Mouse (Mus musculus) CH12.LX (cell line): Measurements from ENCODE around the gene C1ql2. TPM values are rescaled to one million over a fixed set of nuclear protein-coding genes. Genes with fewer than 3 reads are reported as not detected.

Source experiments
- DNase-seq: peaks from one replicate; pipeline ENCODE4 v3.0.0-alpha.2; 2013; ENCODE audit errors: extremely low read depth
- H3K27ac ChIP-seq: 2 replicates; pipeline ENCODE4 v1.5.1; 2012; ENCODE audit warnings: low read depth, mild to moderate bottlenecking, control low read depth, moderate library complexity; ENCODE audit not compliant: insufficient read depth
- H3K27me3 ChIP-seq: replicated peaks from 2 replicates; pipeline ENCODE3; 2012; ENCODE audit warnings: inconsistent platforms
- H3K36me3 ChIP-seq, 2 experiments: replicated peaks in 1 of 2; 2 replicates each; pipeline versions ENCODE3 to v1.6.1; 2012; ENCODE audit warnings: inconsistent platforms in 1 of 2, low read length in 1 of 2, mild to moderate bottlenecking in 1 of 2, mixed read lengths in 1 of 2, moderate library complexity in 1 of 2; ENCODE audit not compliant: control insufficient read depth in 1 of 2, insufficient read depth in 1 of 2
- H3K4me1 ChIP-seq, 2 experiments: 2 replicates each; pipeline ENCODE4 v1.6.1; 2012; ENCODE audit warnings: inconsistent platforms in 1 of 2, moderate library complexity in 1 of 2; ENCODE audit not compliant: insufficient read depth in 2 of 2, control insufficient read depth in 1 of 2
- H3K4me2 ChIP-seq: 2 replicates; pipeline ENCODE4 v1.6.1; 2012; ENCODE audit warnings: low read depth, mild to moderate bottlenecking, control low read depth; ENCODE audit not compliant: poor library complexity, insufficient read depth, severe bottlenecking
- H3K4me3 ChIP-seq, 3 experiments: fragments of 150-350 bp in 1 of 3; sonication (generic) in 1 of 3; replicated peaks in 1 of 3; 2 replicates each; pipeline versions ENCODE3 to v1.5.1; 2011 to 2012; ENCODE audit warnings: low read depth in 2 of 3, low read length in 2 of 3, mild to moderate bottlenecking in 2 of 3, moderate library complexity in 2 of 3, control low read depth in 1 of 3, improper control_type of control experiment in 1 of 3, inconsistent platforms in 1 of 3, mixed read lengths in 1 of 3; ENCODE audit not compliant: poor library complexity in 1 of 3
- H3K79me2 ChIP-seq: replicated peaks from 2 replicates; pipeline ENCODE4 v1.6.1; 2012; ENCODE audit warnings: mild to moderate bottlenecking, moderate library complexity; ENCODE audit not compliant: control insufficient read depth, poor library complexity, insufficient read depth, severe bottlenecking; ENCODE audit errors: extremely low read depth
- H3K9ac ChIP-seq: 2 replicates; pipeline ENCODE4 v1.6.1; 2012; ENCODE audit warnings: low read depth, mild to moderate bottlenecking, control low read depth, moderate library complexity; ENCODE audit not compliant: insufficient read depth
- H3K9me3 ChIP-seq: replicated peaks from 2 replicates; pipeline ENCODE3; 2012; ENCODE audit warnings: low read length, inconsistent platforms, mixed read lengths
- BHLHE40 ChIP-seq: IDR thresholded peaks from 2 replicates; pipeline ENCODE4 v1.6.1; 2011; ENCODE audit warnings: mild to moderate bottlenecking, low read depth, low read length, improper control_type of control experiment
- CTCF ChIP-seq, 2 experiments: IDR thresholded peaks in 1 of 2; conservative IDR thresholded peaks in 1 of 2; 2 replicates each; pipeline ENCODE4 v1.5.1; 2011 to 2012; ENCODE audit warnings: low read depth in 2 of 2, low read length in 2 of 2, improper control_type of control experiment in 1 of 2, inconsistent platforms in 1 of 2, mild to moderate bottlenecking in 1 of 2, moderate library complexity in 1 of 2
- JUN ChIP-seq: IDR thresholded peaks from 2 replicates; pipeline ENCODE4 v1.6.1; 2011; ENCODE audit warnings: low read depth, mild to moderate bottlenecking, low read length, improper control_type of control experiment, moderate library complexity; ENCODE audit not compliant: insufficient read depth
- KAT2A ChIP-seq: IDR thresholded peaks from 2 replicates; pipeline ENCODE4 v1.6.1; 2012; ENCODE audit warnings: low read length, improper control_type of control experiment, inconsistent platforms; ENCODE audit not compliant: insufficient replicate concordance
- MAFK ChIP-seq: IDR thresholded peaks from 2 replicates; pipeline ENCODE4 v1.6.1; 2011; ENCODE audit warnings: low read length, improper control_type of control experiment; ENCODE audit not compliant: insufficient replicate concordance
- MAX ChIP-seq: IDR thresholded peaks from 2 replicates; pipeline ENCODE4 v1.6.1; 2011; ENCODE audit warnings: low read length, improper control_type of control experiment
- MYC ChIP-seq: IDR thresholded peaks from 2 replicates; pipeline ENCODE4 v1.6.1; 2011; ENCODE audit warnings: low read depth, mild to moderate bottlenecking, improper control_type of control experiment, low read length
- NELFE ChIP-seq: IDR thresholded peaks from 2 replicates; pipeline ENCODE4 v1.6.1; 2011; ENCODE audit warnings: low read depth, low read length, improper control_type of control experiment
- POLR2A ChIP-seq: IDR thresholded peaks from 2 replicates; pipeline ENCODE4 v1.6.1; 2011; ENCODE audit warnings: low read depth, mild to moderate bottlenecking, improper control_type of control experiment, low read length
- POLR2AphosphoS2 ChIP-seq: IDR thresholded peaks from 2 replicates; pipeline ENCODE4 v1.6.1; 2011; ENCODE audit warnings: low read depth, low read length, improper control_type of control experiment
- RAD21 ChIP-seq: IDR thresholded peaks from 2 replicates; pipeline ENCODE4 v1.6.1; 2011; ENCODE audit warnings: low read depth, mild to moderate bottlenecking, low read length, improper control_type of control experiment, moderate library complexity
- SIN3A ChIP-seq: IDR thresholded peaks from 2 replicates; pipeline ENCODE4 v1.6.1; 2012; ENCODE audit warnings: low read length, improper control_type of control experiment, inconsistent platforms
- SMC3 ChIP-seq: IDR thresholded peaks from 2 replicates; pipeline ENCODE4 v1.6.1; 2011; ENCODE audit warnings: low read depth, low read length, improper control_type of control experiment
- TBP ChIP-seq: conservative IDR thresholded peaks from 2 replicates; pipeline ENCODE4 v1.6.1; 2011; ENCODE audit warnings: low read depth, low read length, improper control_type of control experiment
- UBTF ChIP-seq: IDR thresholded peaks from 2 replicates; pipeline ENCODE4 v1.6.1; 2012; ENCODE audit warnings: low read depth, mild to moderate bottlenecking, inconsistent platforms, low read length, improper control_type of control experiment, moderate library complexity
- USF1 ChIP-seq: IDR thresholded peaks from 2 replicates; pipeline ENCODE4 v1.6.1; 2014; ENCODE audit warnings: low read depth, mild to moderate bottlenecking, inconsistent platforms, low read length, improper control_type of control experiment
- ZC3H11A ChIP-seq: IDR thresholded peaks from 2 replicates; pipeline ENCODE4 v1.6.1; 2012; ENCODE audit warnings: low read depth, mild to moderate bottlenecking, inconsistent platforms, low read length, improper control_type of control experiment
- ZMIZ1 ChIP-seq: IDR thresholded peaks from 2 replicates; pipeline ENCODE4 v1.6.1; 2012; ENCODE audit warnings: low read depth, mild to moderate bottlenecking, inconsistent platforms, low read length, improper control_type of control experiment
- dilution Hi-C: fragments of 300-500 bp; cut with MboI; formaldehyde crosslinking; loops from 2 replicates; pipeline ENCODE4 v1.14.3; 2020; ENCODE audit warnings: low sequenced_read_pairs; ENCODE audit not compliant: extremely low pct_unique_long_range_greater_than_20kb, extremely low pct_ligation_motif_present
- in situ Hi-C: fragments of 300-500 bp; cut with MboI; formaldehyde crosslinking; loops from 3 replicates; pipeline ENCODE4 v1.14.3; 2019; ENCODE audit warnings: low sequenced_read_pairs, low pct_ligation_motif_present, low pct_unique_long_range_greater_than_20kb, mixed read lengths
- polyA plus RNA-seq: library from polyadenylated mRNA; unstranded; fragments of >175 nt; gene quantifications from 2 replicates; pipeline ENCODE4 v1.2.1, GENCODE M21; 2012; ENCODE audit warnings: low read depth; ENCODE audit not compliant: insufficient read length
- total RNA-seq, 2 experiments: library from RNA; depleted of rRNA; stranded (reverse); fragments of 300-350 nt in 1 of 2; fragments of >200 nt in 1 of 2; gene quantifications; 2 replicates each; pipeline ENCODE4 v1.2.3; 2012 to 2014

C1ql2 gene
- total and polyA plus RNA-seq, 3 experiments = not detected

DNA sequence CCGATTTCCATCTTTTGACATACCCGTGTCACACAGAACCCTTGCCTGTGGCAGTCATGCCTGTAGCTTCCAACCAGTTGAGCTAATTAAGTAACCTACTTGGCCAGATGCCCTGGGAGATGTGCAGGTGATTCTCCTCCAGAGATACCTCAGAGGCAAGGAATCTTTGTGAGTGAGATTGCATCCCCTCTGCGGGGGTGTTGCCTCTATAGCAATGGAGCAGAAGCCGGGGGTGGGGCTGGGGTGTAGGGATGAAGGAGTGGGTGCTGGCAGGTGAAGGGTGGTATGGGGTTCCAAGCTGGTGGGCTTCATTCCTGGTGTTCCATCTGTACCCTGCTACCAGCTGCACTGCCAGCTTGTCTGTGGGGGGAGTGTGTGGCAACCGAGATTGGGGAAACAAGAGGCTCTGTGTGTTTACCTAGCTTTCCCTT, 17.2 kb upstream of the C1ql2 start:
- Histone ChIP-seq H3K36me3 (no peaks in the 10 kb centered on the region), H3K27ac (no peak overlapping the region), H3K4me1 (peaks cover 0 to 8% of the 10 kb centered on the region in 2 experiments; a peak in 3 of 4 replicates), H3K4me2 (no peak overlapping the region), H3K4me3 (no peak overlapping the region), H3K79me2 (no peaks in the 10 kb centered on the region), H3K27me3 (no peaks in the 10 kb centered on the region), H3K9ac (no peak overlapping the region), H3K9me3 (no peaks in the 10 kb centered on the region)
- dilution Hi-C loops (no loop called here), in situ Hi-C loops (loop anchor here (10.0 kb wide), 1 partner anchor 232 kb away; no protein-coding TSS in a partner anchor)
- TF ChIP-seq MYC (no peak), UBTF (no peak), MAX (no peak), MAFK (no peak), ZC3H11A (no peak), RAD21 (no peak), POLR2A (no peak), ZMIZ1 (no peak), BHLHE40 (no peak), KAT2A (no peak), USF1 (no peak), SIN3A (no peak), POLR2AphosphoS2 (no peak), JUN (no peak), SMC3 (no peak)
- no peak for DNase-seq

DNA sequence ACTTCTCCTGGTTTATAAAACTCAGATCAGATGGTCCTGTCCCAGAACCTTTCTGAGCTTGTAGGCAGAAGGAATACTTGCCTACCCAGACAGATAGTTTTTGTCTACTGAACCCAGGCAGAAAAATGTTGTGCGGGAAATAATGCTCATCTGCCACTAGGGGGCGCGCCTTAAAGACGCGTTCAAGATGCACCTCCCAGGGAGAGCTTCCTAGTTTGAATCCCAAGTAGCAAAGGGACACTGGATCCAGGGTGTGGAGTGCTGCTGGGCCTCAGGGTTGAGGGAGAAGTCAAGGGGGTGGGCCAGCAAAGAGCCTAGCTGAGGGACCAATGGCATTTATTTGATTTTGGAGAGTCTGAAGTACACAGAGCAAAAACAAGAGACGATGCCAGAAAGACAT, 12.7 kb upstream of the C1ql2 start:
- H3K9ac ChIP-seq = no peak overlapping the region
- H3K4me1 ChIP-seq = no peaks in the 10 kb centered on the region; a peak in 1 of 4 replicates
- H3K4me2 ChIP-seq = no peak overlapping the region
- H3K36me3 ChIP-seq = no peaks in the 10 kb centered on the region
- in situ Hi-C loops (loop anchor here (10.0 kb wide), 1 partner anchor 227 kb away; no protein-coding TSS in a partner anchor), dilution Hi-C loops (no loop called here)
- H3K27ac ChIP-seq = no peak overlapping the region
- H3K9me3 ChIP-seq = no peaks in the 10 kb centered on the region
- DNase-seq = peak; percentile 70
- H3K4me3 ChIP-seq = no peak overlapping the region
- TF ChIP-seq TBP (no peak), CTCF (conservative IDR thresholded peaks at IDR 0.05 in 1 of 2, IDR thresholded peaks at IDR 0.05 in 1 of 2; ENCODE audit: low read depth in 2 of 2, low read length in 2 of 2) (peak; percentile 65 to 82), RAD21 (peak; percentile 55), SMC3 (peak; percentile 86), ZC3H11A (peak; percentile 15; the same call in 1 of the 2 replicates), NELFE (0 out of 2 replicates have a peak, but pooled peaks have one; percentile 41), MYC (no peak)
- peaks cover under 1% of the 10 kb centered on the region for H3K27me3 ChIP-seq
- H3K79me2 ChIP-seq = no peaks in the 10 kb centered on the region
